Mouse (Mus musculus): ENCODE results near the gene Dnah10. TPM values are rescaled to one million over a fixed set of nuclear protein-coding genes. Genes with fewer than 3 reads are reported as not detected.

Gene Dnah10
- polyA plus RNA-seq, 1 experiment, result not detected

DNA sequence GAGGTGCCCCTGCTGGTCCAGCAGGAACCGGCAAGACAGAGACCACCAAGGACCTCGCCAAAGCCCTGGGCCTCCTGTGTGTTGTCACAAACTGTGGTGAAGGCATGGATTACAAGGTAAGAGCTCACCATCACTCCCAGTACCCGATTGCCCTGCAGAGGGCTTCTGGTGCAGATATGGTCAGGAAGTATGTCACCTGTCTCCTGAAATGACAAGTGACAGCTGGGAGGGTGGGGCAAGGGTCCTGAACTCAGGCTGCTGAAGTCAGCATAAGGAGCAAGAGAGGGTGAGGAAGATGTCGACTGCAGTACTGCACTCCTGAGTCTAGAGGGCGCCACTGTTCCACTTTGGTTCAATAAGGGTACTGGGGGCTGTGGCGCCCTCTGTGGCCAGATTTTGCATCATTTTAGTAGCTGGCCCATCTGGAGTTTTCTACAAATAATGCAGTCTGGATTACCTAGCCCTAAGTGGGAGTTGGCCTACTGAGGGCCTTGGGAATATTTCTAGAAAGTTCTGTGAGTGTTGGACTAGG lies 52.4 kb downstream of the Dnah10 start:
- H3K4me3 ChIP-seq (replicated peaks; ENCODE audit: control insufficient read depth, low read depth, low read length), result no peak overlapping the region
- WGBS, result 40% methylated on average over 6 of the region's 6 CpGs
- no peak overlapping the region for H3K27ac ChIP-seq (ENCODE audit: control insufficient read depth, insufficient read depth, low read depth, low read length, poor library complexity)
- TF ChIP-seq POLR2A (IDR thresholded peaks at IDR 0.05; ENCODE audit: borderline replicate concordance, control insufficient read depth, low read depth, low read length), result no peak
- peak; percentile 61 for TF ChIP-seq CTCF (IDR thresholded peaks at IDR 0.05; ENCODE audit: control insufficient read depth, insufficient read depth, low read length)
- no peaks in the 10 kb centered on the region for H3K4me1 ChIP-seq (ENCODE audit: control insufficient read depth, insufficient read depth, low read length)

DNA sequence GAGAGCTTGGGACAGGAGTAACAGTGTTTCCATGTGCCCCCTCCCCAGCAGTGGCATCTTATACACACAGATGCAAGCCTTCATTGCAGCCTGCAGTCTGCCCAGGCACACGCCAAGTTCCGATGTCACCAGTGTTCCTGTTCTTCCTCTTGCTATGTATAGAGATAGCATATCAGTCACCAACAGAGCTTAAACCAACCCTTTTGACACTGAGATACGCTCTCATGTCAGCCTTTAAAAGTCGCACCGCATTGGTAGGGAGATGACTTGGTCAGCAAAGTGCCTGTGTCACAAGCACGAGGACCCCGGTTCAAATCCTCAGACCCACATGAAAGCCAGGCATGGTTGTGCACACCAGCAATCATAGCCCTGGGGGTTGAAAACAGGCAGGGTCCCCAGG lies 55.0 kb downstream of the Dnah10 start:
- Histone ChIP-seq H3K4me3 (replicated peaks; ENCODE audit: control insufficient read depth, low read depth, low read length) (no peak overlapping the region), H3K27ac (ENCODE audit: control insufficient read depth, insufficient read depth, low read depth, low read length, poor library complexity) (no peak overlapping the region), H3K4me1 (ENCODE audit: control insufficient read depth, insufficient read depth, low read length) (no peaks in the 10 kb centered on the region)
- TF ChIP-seq POLR2A (IDR thresholded peaks at IDR 0.05; ENCODE audit: borderline replicate concordance, control insufficient read depth, low read depth, low read length) (no peak), CTCF (IDR thresholded peaks at IDR 0.05; ENCODE audit: control insufficient read depth, insufficient read depth, low read length) (no peak)
- WGBS, result 68% methylated on average over 7 of the region's 7 CpGs

DNA sequence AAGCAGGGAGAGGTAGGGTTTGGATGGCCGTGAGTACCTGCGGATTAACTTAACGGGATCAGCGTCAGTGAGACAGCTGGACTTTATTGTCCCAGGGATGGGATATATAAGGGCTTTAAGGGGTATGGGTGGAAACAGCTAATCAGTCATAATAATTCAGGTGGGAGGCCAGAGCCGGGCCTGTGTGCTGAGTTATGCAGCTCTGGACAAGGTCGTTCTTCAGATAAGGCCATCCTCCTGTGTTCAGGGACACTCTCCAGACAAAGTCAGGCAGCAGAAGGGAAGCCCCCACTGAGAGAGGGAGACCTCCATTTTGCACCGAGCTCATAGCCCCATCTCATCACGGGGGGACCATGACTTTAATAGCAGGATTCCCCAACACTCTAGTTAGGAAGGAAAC lies 56.8 kb downstream of the Dnah10 start:
- no peaks in the 10 kb centered on the region for H3K4me1 ChIP-seq (ENCODE audit: control insufficient read depth, insufficient read depth, low read length)
- 74% methylated on average over 8 of the region's 8 CpGs for WGBS
- no peak overlapping the region for H3K4me3 ChIP-seq (replicated peaks; ENCODE audit: control insufficient read depth, low read depth, low read length)
- no peak for TF ChIP-seq CTCF (IDR thresholded peaks at IDR 0.05; ENCODE audit: control insufficient read depth, insufficient read depth, low read length)
- TF ChIP-seq POLR2A (IDR thresholded peaks at IDR 0.05; ENCODE audit: borderline replicate concordance, control insufficient read depth, low read depth, low read length), result no peak
- no peak overlapping the region for H3K27ac ChIP-seq (ENCODE audit: control insufficient read depth, insufficient read depth, low read depth, low read length, poor library complexity)

DNA sequence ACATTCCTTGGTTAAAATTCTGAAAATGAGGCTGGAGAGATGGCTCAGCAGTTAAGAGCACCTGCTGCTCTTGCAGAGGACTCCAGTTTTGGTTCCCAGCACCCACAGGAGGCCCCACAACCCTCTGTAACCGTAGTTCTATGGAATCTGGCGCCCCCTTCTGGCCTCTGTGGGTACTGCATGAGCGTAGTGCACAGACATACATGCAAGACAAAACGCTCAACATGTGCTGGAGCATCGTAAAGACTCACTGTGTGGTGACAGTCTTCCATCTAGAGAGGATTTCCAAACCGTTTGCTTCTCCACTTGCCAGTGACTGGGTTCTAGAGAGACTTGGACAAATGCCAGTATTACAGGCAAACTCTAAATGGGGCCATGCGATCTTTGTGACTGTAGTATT lies 60.8 kb downstream of the Dnah10 start:
- TF ChIP-seq CTCF (IDR thresholded peaks at IDR 0.05; ENCODE audit: control insufficient read depth, insufficient read depth, low read length) (peak; percentile 50), POLR2A (IDR thresholded peaks at IDR 0.05; ENCODE audit: borderline replicate concordance, control insufficient read depth, low read depth, low read length) (no peak)
- Histone ChIP-seq H3K4me1 (ENCODE audit: control insufficient read depth, insufficient read depth, low read length) (no peaks in the 10 kb centered on the region), H3K4me3 (replicated peaks; ENCODE audit: control insufficient read depth, low read depth, low read length) (no peak overlapping the region), H3K27ac (ENCODE audit: control insufficient read depth, insufficient read depth, low read depth, low read length, poor library complexity) (no peak overlapping the region)
- 76% methylated on average over 7 of the region's 7 CpGs for WGBS

DNA sequence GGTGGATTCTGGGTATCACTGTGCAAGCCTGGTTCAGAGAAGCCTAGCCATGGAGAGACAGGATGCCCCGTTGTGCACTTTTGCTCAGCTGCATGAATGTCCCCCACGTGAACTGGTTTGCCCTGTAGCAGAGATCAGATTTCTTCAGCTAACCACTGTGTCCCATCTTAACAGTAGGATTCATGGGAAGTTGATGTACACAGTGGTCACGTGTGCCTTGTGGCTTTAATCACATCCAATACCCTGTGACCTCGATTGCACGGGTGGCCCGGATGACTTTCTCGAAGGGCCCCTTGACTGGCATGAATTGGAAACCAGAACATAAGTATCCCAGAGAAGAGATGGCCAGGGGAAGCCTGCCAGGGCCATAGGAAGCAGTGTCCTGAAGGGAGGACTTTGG lies 67.2 kb downstream of the Dnah10 start:
- no peak overlapping the region for H3K27ac ChIP-seq (ENCODE audit: control insufficient read depth, insufficient read depth, low read depth, low read length, poor library complexity)
- no peak overlapping the region for H3K4me3 ChIP-seq (replicated peaks; ENCODE audit: control insufficient read depth, low read depth, low read length)
- 79% methylated on average over 7 of the region's 7 CpGs for WGBS
- TF ChIP-seq POLR2A (IDR thresholded peaks at IDR 0.05; ENCODE audit: borderline replicate concordance, control insufficient read depth, low read depth, low read length), result no peak
- TF ChIP-seq CTCF (IDR thresholded peaks at IDR 0.05; ENCODE audit: control insufficient read depth, insufficient read depth, low read length), result no peak
- H3K4me1 ChIP-seq (ENCODE audit: control insufficient read depth, insufficient read depth, low read length), result no peaks in the 10 kb centered on the region

DNA sequence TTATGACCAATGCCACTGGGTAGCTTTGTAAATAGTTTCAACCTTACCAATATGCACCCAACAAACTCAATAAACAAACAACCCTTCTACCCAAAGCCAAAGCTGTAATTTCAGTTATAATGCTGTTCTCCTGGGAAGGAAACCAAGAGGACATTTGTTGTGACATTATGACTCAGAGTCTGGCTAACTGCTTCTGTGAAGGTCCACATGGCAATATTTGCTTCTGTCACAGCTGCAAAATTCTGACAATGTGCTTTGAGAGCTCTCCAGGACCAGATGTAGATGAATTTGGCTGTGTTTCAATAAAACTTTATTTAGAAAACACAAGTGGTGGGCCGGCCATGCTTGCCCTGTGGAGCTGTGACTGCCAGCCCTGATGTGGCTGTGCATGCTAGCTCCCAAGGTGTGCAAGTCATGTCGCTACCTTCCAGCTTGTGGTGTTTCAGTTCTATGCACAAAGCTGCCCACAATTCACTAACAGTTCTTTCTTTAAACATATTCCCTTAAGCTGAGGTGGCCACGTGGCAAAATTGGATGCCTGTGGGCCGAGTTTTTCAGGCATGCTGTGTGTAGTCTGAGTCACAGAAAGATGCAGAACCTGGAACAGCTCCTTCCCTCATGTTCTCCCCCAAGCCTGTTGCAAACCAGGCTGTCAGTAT lies 85.0 kb downstream of the Dnah10 start:
- TF ChIP-seq CTCF (IDR thresholded peaks at IDR 0.05; ENCODE audit: control insufficient read depth, insufficient read depth, low read length) (no peak), POLR2A (IDR thresholded peaks at IDR 0.05; ENCODE audit: borderline replicate concordance, control insufficient read depth, low read depth, low read length) (no peak)
- Histone ChIP-seq H3K4me3 (replicated peaks; ENCODE audit: control insufficient read depth, low read depth, low read length) (no peak overlapping the region), H3K4me1 (ENCODE audit: control insufficient read depth, insufficient read depth, low read length) (no peaks in the 10 kb centered on the region), H3K27ac (ENCODE audit: control insufficient read depth, insufficient read depth, low read depth, low read length, poor library complexity) (no peak overlapping the region)
- WGBS, result 71% methylated on average over 4 of the region's 4 CpGs

DNA sequence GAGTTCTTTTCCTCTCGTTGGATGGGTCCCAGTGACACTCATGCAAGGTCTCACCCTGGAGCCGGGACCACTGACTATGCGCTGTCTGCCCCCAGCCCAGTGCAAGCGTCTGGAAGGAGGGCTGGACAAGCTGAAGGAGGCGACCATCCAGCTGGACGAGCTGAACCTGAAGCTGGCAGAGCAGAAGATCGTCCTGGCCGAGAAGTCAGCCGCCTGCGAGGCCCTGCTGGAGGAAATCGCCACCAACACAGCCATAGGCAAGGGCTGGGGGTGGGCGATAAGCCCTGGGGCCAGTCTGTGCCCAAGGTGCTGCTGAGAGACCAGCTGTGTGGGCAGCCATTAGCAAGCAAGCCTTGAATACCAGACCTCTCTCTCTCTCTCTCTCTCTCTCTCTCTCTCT lies 87.6 kb downstream of the Dnah10 start:
- WGBS, result 78% methylated on average over 12 of the region's 12 CpGs
- Histone ChIP-seq H3K4me3 (replicated peaks; ENCODE audit: control insufficient read depth, low read depth, low read length) (no peak overlapping the region), H3K4me1 (ENCODE audit: control insufficient read depth, insufficient read depth, low read length) (no peaks in the 10 kb centered on the region), H3K27ac (ENCODE audit: control insufficient read depth, insufficient read depth, low read depth, low read length, poor library complexity) (no peak overlapping the region)
- TF ChIP-seq POLR2A (IDR thresholded peaks at IDR 0.05; ENCODE audit: borderline replicate concordance, control insufficient read depth, low read depth, low read length), result no peak
- no peak for TF ChIP-seq CTCF (IDR thresholded peaks at IDR 0.05; ENCODE audit: control insufficient read depth, insufficient read depth, low read length)

DNA sequence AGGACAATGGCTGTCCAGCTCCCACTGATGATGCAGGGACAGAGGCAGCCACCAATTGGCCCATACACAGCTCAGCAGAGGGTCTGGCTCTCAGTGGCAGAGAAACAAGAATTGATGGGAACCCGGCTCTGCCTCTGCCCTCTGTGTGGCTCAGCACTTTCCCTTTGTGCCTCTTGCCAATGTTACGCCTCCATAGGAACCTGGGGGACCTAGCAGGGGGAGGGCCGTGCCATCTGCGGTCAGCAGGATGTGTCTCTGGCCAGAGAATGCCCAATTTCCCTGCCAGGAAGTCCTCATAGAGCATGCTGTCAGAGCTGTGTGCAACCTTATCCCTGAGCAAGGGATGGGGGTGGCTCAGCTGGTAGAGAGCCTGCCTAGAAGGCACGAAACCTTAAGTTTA lies 89.9 kb downstream of the Dnah10 start:
- 38% methylated on average over 5 of the region's 5 CpGs for WGBS
- H3K4me1 ChIP-seq (ENCODE audit: control insufficient read depth, insufficient read depth, low read length), result no peaks in the 10 kb centered on the region
- no peak overlapping the region for H3K27ac ChIP-seq (ENCODE audit: control insufficient read depth, insufficient read depth, low read depth, low read length, poor library complexity)
- H3K4me3 ChIP-seq (replicated peaks; ENCODE audit: control insufficient read depth, low read depth, low read length), result no peak overlapping the region
- TF ChIP-seq POLR2A (IDR thresholded peaks at IDR 0.05; ENCODE audit: borderline replicate concordance, control insufficient read depth, low read depth, low read length), result no peak
- TF ChIP-seq CTCF (IDR thresholded peaks at IDR 0.05; ENCODE audit: control insufficient read depth, insufficient read depth, low read length), result no peak

DNA sequence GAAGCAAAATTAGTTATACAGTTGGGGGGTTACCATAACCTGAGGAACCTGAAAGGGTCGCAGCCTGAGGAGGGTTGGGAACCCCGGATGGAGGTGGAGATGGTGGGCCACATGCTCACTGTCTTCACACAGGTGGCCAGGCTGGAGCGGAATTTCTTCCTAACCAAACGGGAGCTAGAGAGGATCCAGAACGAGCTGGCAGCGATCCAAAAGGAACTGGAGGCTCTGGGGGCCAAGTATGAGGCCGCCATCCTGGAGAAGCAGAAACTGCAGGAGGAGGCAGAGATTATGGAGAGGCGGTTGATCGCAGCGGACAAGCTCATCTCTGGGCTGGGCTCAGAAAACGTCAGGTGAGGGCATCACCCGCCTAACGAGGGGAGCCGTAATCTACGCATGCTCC lies 92.2 kb downstream of the Dnah10 start:
- no peaks in the 10 kb centered on the region for H3K4me1 ChIP-seq (ENCODE audit: control insufficient read depth, insufficient read depth, low read length)
- TF ChIP-seq POLR2A (IDR thresholded peaks at IDR 0.05; ENCODE audit: borderline replicate concordance, control insufficient read depth, low read depth, low read length) (no peak), CTCF (IDR thresholded peaks at IDR 0.05; ENCODE audit: control insufficient read depth, insufficient read depth, low read length) (no peak)
- no peak overlapping the region for H3K27ac ChIP-seq (ENCODE audit: control insufficient read depth, insufficient read depth, low read depth, low read length, poor library complexity)
- no peak overlapping the region for H3K4me3 ChIP-seq (replicated peaks; ENCODE audit: control insufficient read depth, low read depth, low read length)
- 81% methylated on average over 15 of the region's 15 CpGs for WGBS
